Mouse (Mus musculus) urinary bladder, postnatal 4 days (tissue): ENCODE measurements around the gene Rrad.
"Not testable (repeated sequence)": the region's sequence is repeated elsewhere in the genome, so short reads cannot be mapped to it uniquely, and the experiment has no call there.

Source experiments
- DNase-seq, 2 experiments: peaks; one replicate each; pipeline ENCODE4 v3.0.0; 2021 to 2022; ENCODE audit warnings: low spot score in 2 of 2

Gene Rrad

DNA sequence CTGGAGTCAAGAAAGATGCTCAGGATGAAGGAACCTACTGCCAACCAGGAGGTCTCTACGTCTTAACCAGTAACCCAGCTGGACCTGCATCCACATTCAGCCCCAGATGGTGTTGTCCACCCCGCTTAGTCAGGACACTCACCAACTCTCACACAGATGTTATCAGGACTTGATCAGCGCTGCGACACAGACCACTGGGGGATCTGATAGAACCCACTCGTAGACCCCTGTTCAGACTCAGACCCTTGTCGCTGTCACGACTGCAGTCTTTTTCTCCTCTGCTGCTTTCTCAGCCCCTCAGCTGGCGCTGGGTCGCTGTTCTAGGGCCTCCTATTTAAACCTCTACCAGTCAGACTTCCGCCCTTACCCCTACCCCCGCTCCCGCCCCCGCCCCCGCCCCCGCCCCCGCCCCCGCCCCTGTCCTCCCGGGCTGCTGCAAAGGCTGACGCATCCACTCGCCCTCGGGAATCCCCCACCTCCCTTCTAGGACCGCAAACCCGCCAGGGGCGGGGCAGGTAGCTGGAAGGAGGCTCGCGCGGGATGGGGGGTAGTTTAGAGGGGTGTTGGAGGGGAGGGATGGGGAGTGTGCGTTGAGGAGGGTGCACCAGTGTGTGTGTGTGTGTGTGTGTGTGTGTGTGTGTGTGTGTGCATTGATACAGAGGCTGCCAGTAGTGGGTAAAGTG, at the start of gene Rrad:
Gene Rrad, minus strand, starts transcription at position 347 of the 683 bp plus-strand sequence.
- peak; percentile 45 to 72 for DNase-seq

- no peak for DNase-seq
These were observed 24.5 kb upstream of the Rrad start for GRCm38 (mm10) chr8:104655614-104656013.

GRCm38 (mm10) chr8:104654984-104655383, 23.9 kb upstream of the Rrad start:
- DNase-seq: no peak

DNA sequence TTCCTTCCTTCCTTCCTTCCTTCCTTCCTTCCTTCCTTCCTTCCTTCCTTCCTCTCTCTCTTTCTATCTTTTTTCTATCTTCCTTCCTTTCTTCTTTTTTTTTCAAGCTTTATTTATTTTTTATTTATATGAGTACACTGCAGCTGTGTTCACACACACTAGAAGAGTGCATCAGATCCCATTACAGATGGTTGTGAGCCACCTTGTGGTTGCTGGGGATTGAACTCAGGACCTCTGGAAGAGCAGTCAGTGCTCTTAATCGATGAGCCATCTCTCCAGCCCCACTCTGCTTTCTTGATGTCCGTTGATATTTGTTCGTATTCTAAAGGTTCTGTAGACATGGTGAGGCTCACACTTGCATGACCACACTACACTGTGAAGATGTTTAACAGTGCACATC, 13.1 kb upstream of the Rrad start:
- not testable (repeated sequence) for DNase-seq

- no peak for DNase-seq
These were observed 11.2 kb upstream of the Rrad start for GRCm38 (mm10) chr8:104642324-104642654.

GRCm38 (mm10) chr8:104641426-104642323, 10.5 kb upstream of the Rrad start, which contains the start of gene Ciao2b:
TSS of gene Ciao2b (minus strand) at chr8:104641965.
- DNase-seq: peak; percentile 81 to 84

- peak in 1 of 2 experiments; percentile 56 for DNase-seq
These were observed 9.8 kb upstream of the Rrad start for GRCm38 (mm10) chr8:104640831-104641370.

GRCm38 (mm10) chr8:104640241-104640640, 9.1 kb upstream of the Rrad start:
- DNase-seq: no peak

DNA sequence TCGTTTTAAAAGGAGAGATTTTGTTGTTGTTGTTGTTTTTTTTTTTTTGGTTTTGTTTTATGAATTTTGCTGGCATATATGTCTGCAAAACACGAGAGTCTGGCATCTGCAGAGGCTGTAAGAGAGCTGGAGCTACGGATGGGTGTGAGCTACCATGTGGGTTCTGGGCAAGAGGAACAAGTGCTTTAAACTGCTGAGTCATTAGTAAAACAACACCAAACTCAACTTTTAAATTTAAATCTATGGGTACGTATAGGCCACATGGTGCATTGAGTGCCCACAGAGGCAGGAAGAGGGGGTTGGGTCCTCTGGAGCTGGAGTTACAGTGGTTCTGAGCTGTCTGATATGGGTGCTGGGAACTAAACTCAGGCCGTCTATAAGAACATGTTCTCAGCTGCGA, 6.9 kb upstream of the Rrad start:
- no peak for DNase-seq

- DNase-seq: peak; percentile 13 to 41
These were observed 4.0 kb upstream of the Rrad start for GRCm38 (mm10) chr8:104635004-104635710.

DNA sequence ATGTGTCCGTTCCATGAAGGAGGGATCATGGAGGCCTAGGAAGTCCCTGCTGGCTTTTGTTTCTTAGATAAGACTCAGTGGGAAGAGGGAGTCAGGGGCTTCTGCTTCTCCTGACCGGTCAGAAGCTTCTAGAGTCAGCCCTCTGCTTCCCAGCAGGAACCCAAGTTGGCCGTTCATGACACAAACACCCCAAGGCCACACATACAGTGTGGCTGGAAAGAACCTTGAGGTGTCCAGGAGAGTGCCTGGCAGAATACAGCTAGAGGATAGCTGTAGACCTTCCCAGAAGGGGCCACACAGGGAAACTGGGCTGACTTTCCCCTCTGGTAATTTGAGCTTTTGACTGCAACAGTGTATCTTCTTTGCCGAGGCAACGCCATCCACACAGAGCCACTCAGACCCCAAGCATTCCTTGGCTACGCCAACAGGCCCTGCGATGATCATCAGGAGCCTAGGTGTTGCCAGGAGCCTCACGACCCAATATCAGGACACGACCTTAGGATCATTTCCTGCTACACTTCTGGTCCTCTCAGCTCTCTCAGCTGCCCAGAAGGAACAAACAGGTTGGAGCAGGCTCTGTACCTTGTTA, 2.1 kb upstream of the Rrad start:
- peak; percentile 17 to 54 for DNase-seq

DNA sequence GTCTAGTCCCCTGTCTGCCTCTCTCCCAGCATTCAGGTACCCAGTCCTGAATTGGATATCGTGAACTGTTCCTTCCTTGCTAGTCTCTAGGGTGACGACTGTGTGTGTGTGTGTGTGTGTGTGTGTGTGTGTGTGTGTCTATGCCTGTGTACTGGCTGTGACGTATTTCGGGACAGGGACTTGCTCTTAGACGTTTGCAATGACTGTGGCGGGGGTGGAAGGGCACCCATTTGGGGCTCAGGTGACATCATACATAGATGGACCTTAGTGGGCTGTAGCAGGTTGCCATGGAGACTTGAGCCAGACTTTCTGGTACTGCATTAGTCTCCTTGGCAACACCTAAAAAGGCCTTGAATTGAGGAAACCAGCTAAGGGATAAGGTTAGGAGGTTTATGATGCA, 1.4 kb upstream of the Rrad start:
- DNase-seq: peak in 1 of 2 experiments; percentile 15

- DNase-seq: peak in 1 of 2 experiments; percentile 15
These were observed 848 bp upstream of the Rrad start for GRCm38 (mm10) chr8:104631975-104632374.

DNA sequence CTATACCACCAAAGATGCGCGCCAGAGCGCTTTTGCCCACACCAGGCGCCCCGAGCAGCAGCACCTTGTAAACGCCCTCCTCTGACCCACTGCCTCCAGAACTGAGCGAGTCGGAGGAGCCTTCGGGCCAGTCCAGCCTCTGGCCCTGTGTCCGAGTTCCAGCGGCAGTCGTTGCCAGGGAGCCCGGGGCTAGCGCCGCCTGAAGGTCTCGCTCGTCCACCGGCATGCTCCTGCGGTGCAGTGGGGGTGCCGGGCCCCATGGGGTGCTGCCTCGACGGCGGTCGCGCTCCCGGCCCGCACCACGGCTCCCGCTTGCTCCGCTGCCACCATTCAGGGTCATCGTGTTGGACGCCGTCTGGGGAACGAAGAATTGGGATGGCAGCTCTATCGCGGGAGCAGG, 553 bp downstream of the Rrad start:
- DNase-seq: peak; percentile 21 to 60

GRCm38 (mm10) chr8:104630111-104630479, 1.0 kb downstream of the Rrad start:
- no peak for DNase-seq

- peak; percentile 24 to 55 for DNase-seq
These were observed 1.6 kb downstream of the Rrad start for GRCm38 (mm10) chr8:104629306-104630110.

GRCm38 (mm10) chr8:104628402-104628801, 2.7 kb downstream of the Rrad start:
- peak; percentile 15 to 57 for DNase-seq

- DNase-seq: peak in 1 of 2 experiments; percentile 33
These were observed 3.9 kb downstream of the Rrad start for GRCm38 (mm10) chr8:104627065-104627740.

- DNase-seq: no peak
These were observed 7.0 kb downstream of the Rrad start, which contains the start of gene Cdh16 for GRCm38 (mm10) chr8:104624161-104624560. TSS of gene Cdh16 (minus strand) at chr8:104624396.

- DNase-seq: no peak
These were observed 10.4 kb downstream of the Rrad start for GRCm38 (mm10) chr8:104620765-104621164.
